Mouse (Mus musculus) embryonic facial prominence, embryonic 10.5 days (tissue): ENCODE data around the gene Kbtbd12. TPM values are rescaled to one million over a fixed set of nuclear protein-coding genes. Genes with fewer than 3 reads are reported as not detected.

Experiments used
- DNase-seq: peaks from one replicate; pipeline ENCODE4 v3.0.0-alpha.2; 2017; ENCODE audit warnings: low spot score
- H3K27ac ChIP-seq: fragments of 300-500 bp; sonication (generic); replicated peaks from 2 replicates; pipeline ENCODE4 v1.5.1; 2016; ENCODE audit warnings: mild to moderate bottlenecking
- H3K27me3 ChIP-seq: fragments of 300-500 bp; sonication (generic); replicated peaks from 2 replicates; pipeline ENCODE4 v1.6.1; 2016; ENCODE audit warnings: low read depth, mild to moderate bottlenecking; ENCODE audit not compliant: poor library complexity, severe bottlenecking
- H3K36me3 ChIP-seq: fragments of 300-500 bp; sonication (generic); replicated peaks from 2 replicates; pipeline ENCODE4 v1.6.1; 2016; ENCODE audit warnings: mild to moderate bottlenecking, moderate library complexity
- H3K4me1 ChIP-seq: fragments of 300-500 bp; sonication (generic); 2 replicates; pipeline ENCODE4 v1.6.1; 2016
- H3K4me3 ChIP-seq: fragments of 300-500 bp; sonication (generic); 2 replicates; pipeline ENCODE4 v1.5.1; 2016; ENCODE audit warnings: mild to moderate bottlenecking, moderate library complexity
- H3K9me3 ChIP-seq: fragments of 300-500 bp; sonication (generic); 2 replicates; pipeline ENCODE4 v1.6.1; 2016; ENCODE audit warnings: mild to moderate bottlenecking
- WGBS: fragments of 180-500 bp; shearing (Covaris S2); methylation state at CpG from one replicate; pipeline ENCODE4 v1.1.7; 2016; 5-methylcytosine and 5-hydroxymethylcytosine counted together
- polyA plus RNA-seq: library from polyadenylated mRNA; unstranded; fragments of >200 nt; fragmentation: Nextera tagmentation; extraction: Ambion mirVana; gene quantifications from 2 replicates; pipeline ENCODE4 v1.2.1, GENCODE M21; 2016

The Kbtbd12 gene
- polyA plus RNA-seq, 1 experiment from 2014 or later, result 0.24 TPM

DNA sequence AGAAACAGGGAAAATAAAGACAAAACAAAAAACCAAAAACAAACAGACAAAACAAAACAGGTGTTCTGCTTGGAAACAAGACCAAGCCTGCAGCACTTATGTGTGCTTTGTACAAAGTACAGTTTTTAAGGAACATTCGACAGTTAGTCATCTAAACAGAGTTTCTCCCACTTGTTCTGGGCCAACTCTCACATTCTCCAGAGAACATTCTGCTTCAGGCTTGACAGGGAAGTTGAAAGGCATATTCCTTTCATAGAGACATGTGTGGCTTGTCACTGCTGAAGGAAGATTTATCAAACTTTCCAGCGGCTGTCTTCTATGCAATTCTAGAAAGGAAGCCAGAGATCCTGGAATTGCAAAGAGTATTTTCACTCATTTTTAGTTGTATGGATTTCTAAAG, 22.4 kb downstream of the Kbtbd12 start:
- H3K9me3 ChIP-seq, result no peaks in the 10 kb centered on the region
- no peak overlapping the region for H3K4me3 ChIP-seq
- H3K36me3 ChIP-seq, result no peaks in the 10 kb centered on the region
- no peaks in the 10 kb centered on the region for H3K27me3 ChIP-seq
- WGBS, result 81% methylated on average over 2 of the region's 2 CpGs
- DNase-seq, result no peak
- H3K4me1 ChIP-seq, result no peaks in the 10 kb centered on the region
- H3K27ac ChIP-seq, result no peak overlapping the region

GRCm38 (mm10) chr6:88606417-88606816, 31.3 kb downstream of the Kbtbd12 start:
- DNase-seq, result no peak
- no peaks in the 10 kb centered on the region for H3K4me1 ChIP-seq
- WGBS, result 82% methylated on average over 2 of the region's 2 CpGs
- no peak overlapping the region for H3K27ac ChIP-seq
- no peaks in the 10 kb centered on the region for H3K36me3 ChIP-seq
- no peaks in the 10 kb centered on the region for H3K9me3 ChIP-seq
- peaks cover 5% of the 10 kb centered on the region; the same call in 1 of the 2 replicates for H3K27me3 ChIP-seq
- H3K4me3 ChIP-seq, result no peak overlapping the region

- Histone ChIP-seq H3K36me3 (no peaks in the 10 kb centered on the region), H3K4me1 (no peaks in the 10 kb centered on the region), H3K27me3 (peaks cover 5% of the 10 kb centered on the region; the same call in 1 of the 2 replicates), H3K27ac (no peak overlapping the region), H3K4me3 (no peak overlapping the region), H3K9me3 (no peaks in the 10 kb centered on the region)
- 86% methylated on average over 2 of the region's 2 CpGs for WGBS
- no peak for DNase-seq
Measured at GRCm38 (mm10) chr6:88605715-88606114, 32.0 kb downstream of the Kbtbd12 start.

DNA sequence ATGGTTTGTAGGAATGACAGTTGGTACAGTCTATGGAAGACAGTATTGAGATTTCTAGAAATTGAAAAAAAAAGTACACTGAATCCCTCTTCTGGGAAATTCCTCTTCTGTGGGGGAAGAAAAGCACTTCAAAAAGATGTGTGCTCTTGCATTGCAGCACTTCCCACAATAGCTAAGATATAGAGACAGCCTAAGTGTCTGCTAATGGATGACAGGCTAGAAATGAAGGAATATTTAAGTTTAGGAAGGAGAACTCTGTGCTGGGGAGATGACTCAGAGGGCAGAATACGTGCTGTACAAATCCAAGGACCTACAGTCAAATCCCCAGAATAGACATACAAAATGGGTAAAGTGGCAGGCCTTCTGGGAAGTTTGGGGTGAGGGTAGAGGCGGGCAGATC, 32.5 kb downstream of the Kbtbd12 start:
- Histone ChIP-seq H3K27me3 (peaks cover 5% of the 10 kb centered on the region; the same call in 1 of the 2 replicates), H3K4me3 (no peak overlapping the region), H3K9me3 (no peaks in the 10 kb centered on the region), H3K36me3 (no peaks in the 10 kb centered on the region), H3K4me1 (no peaks in the 10 kb centered on the region), H3K27ac (no peak overlapping the region)
- WGBS, result 70% methylated on average over 2 of the region's 2 CpGs
- DNase-seq, result no peak

- Histone ChIP-seq H3K4me3 (no peak overlapping the region), H3K36me3 (no peaks in the 10 kb centered on the region), H3K9me3 (peaks cover 9% of the 10 kb centered on the region; the same call in 1 of the 2 replicates), H3K27me3 (no peaks in the 10 kb centered on the region; the same call in 1 of the 2 replicates), H3K4me1 (peaks cover 6% of the 10 kb centered on the region; the same call in 1 of the 2 replicates), H3K27ac (no peak overlapping the region)
- WGBS, result 52% methylated on average over 2 of the region's 2 CpGs
- DNase-seq, result no peak
Measured at GRCm38 (mm10) chr6:88596108-88596507, 41.6 kb downstream of the Kbtbd12 start.

DNA sequence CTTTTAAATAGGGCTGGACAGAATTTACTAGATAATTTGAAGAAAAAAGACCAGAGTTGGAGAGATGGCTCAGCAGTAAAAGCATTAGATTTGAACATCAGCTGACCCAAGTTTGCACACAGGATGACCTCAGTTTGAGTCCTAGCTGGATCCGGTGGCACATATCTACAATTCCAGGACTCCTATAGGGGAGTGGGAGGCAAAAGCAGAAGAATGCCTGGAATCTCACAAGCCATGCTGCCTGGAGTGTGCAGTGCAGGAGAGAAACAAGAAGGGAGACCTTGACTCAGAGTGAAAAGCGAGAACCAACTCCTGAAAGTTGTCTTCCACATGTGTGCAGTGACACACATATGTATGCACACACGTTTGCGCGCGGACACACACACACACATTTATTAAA, 45.4 kb downstream of the Kbtbd12 start:
- Histone ChIP-seq H3K27me3 (no peaks in the 10 kb centered on the region; the same call in 1 of the 2 replicates), H3K4me3 (no peak overlapping the region), H3K36me3 (no peaks in the 10 kb centered on the region), H3K9me3 (peaks cover 4% of the 10 kb centered on the region; the same call in 1 of the 2 replicates), H3K4me1 (peaks cover 10% of the 10 kb centered on the region; the same call in 1 of the 2 replicates), H3K27ac (no peak overlapping the region)
- no peak for DNase-seq
- WGBS, result 86% methylated on average over 6 of the region's 6 CpGs

DNA sequence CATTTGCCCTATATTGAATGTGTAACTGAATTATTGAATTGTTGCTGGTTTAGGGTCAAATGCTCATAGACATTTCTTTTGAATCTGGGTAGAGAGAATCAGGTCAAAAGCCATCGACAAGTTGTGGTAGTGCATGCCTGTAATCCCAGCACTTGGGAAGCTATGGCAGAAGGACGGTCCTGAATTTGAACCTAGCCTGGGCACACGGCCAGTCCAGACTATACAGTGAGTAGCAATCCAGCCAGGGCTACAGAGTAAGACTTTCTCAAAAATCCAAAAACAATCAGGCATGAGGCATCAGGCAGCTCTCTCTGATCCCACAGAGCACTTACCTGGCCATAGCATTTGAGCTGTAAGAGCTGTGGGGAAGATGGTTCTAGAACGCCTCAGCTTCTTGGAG, 47.5 kb downstream of the Kbtbd12 start:
- WGBS, result 89% methylated on average over 4 of the region's 4 CpGs
- no peaks in the 10 kb centered on the region; the same call in 1 of the 2 replicates for H3K27me3 ChIP-seq

DNA sequence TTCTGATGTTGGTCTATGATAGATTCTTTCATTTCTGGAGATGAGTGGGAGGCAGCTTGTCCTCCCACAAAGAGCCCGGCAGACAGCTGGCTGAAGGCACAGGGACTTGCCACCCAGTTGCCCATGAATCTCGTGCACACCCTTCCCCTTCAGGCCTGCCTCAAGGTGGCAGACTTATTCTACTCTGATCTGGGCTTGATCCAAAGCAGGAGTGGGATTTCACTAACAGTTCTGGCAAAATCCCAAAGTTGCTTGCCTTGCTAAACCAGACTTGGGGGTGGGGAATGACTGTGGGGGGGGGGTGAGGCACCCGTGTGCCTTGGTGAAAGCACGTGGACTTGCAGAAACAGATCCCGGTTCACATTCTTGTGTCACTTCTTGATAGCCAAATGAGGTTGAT, 48.2 kb downstream of the Kbtbd12 start:
- 33% methylated on average over 5 of the region's 5 CpGs for WGBS
- Histone ChIP-seq H3K4me1 (peaks cover 10% of the 10 kb centered on the region; the same call in 1 of the 2 replicates), H3K9me3 (no peaks in the 10 kb centered on the region), H3K27me3 (no peaks in the 10 kb centered on the region; the same call in 1 of the 2 replicates), H3K36me3 (no peaks in the 10 kb centered on the region), H3K27ac (no peak overlapping the region), H3K4me3 (no peak overlapping the region)
- peak; percentile 44 for DNase-seq

More for the DNA sequence above, 47.5 kb downstream of the Kbtbd12 start:
- H3K4me1 ChIP-seq, result peaks cover 10% of the 10 kb centered on the region; the same call in 1 of the 2 replicates
- no peak overlapping the region for H3K4me3 ChIP-seq
- H3K9me3 ChIP-seq, result no peaks in the 10 kb centered on the region
- no peak for DNase-seq
- H3K36me3 ChIP-seq, result no peaks in the 10 kb centered on the region
- H3K27ac ChIP-seq, result no peak overlapping the region

DNA sequence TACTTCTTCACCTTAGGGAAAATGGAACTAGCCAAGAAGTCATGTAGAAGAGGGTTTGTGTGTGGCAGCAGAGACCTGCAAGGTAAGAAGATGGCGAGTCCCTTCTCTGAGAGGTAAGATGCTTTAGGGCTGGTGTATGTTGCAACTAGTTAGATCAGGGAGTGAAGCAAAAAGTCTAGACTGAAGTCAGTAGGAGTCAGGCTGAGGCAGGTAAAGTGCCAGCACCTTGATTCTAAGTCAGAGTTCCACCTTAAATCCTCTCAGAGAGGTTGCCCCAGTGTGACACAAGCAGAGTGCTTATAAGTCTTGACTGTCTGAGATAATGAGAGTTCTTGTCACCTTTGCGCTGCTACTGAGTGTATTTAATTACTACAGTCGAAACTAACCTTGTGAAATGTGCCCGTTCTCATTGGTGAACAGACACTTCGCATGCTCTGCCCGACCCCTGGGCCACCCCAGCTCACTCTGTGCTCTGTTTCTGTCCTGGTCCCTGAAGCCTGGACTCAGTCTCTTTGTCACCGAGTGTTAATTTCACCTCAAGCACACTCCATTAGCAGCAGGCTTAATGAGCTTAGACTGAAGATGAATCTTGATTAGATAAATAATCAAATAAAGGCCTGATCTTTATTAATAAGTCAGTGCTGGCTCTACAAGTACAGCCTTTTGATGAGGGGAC, 49.0 kb downstream of the Kbtbd12 start:
- Histone ChIP-seq H3K9me3 (no peaks in the 10 kb centered on the region), H3K4me3 (no peak overlapping the region), H3K4me1 (0 out of 2 replicates have a peak, but pooled peaks cover 3% of the 10 kb centered on the region), H3K36me3 (no peaks in the 10 kb centered on the region), H3K27ac (no peak overlapping the region), H3K27me3 (no peaks in the 10 kb centered on the region; the same call in 1 of the 2 replicates)
- WGBS, result 83% methylated on average over 7 of the region's 7 CpGs
- DNase-seq, result no peak

DNA sequence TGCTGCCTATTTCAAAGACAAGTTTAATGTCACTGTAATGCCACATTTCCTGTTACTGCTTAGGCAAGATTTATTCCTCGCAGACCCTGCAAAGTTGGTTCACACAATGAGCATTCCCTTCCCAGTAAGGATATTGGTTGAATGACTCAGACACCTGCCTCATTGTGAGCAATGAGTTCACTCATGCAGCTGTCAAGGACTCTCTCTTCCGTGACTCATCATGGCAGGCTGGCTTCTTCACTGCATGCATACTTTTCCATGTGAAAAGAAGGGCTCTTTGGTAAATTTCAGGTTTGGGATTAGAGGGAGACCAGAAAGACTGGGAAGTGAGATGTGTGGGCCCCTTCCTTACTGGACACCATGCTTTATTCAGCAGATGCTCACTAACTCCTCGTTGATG, 50.7 kb downstream of the Kbtbd12 start:
- Histone ChIP-seq H3K27me3 (no peaks in the 10 kb centered on the region; the same call in 1 of the 2 replicates), H3K4me3 (no peak overlapping the region), H3K36me3 (no peaks in the 10 kb centered on the region), H3K4me1 (0 out of 2 replicates have a peak, but pooled peaks cover 3% of the 10 kb centered on the region), H3K9me3 (no peaks in the 10 kb centered on the region), H3K27ac (no peak overlapping the region)
- 82% methylated on average over 3 of the region's 3 CpGs for WGBS
- DNase-seq, result no peak

GRCm38 (mm10) chr6:88583950-88584349, 53.8 kb downstream of the Kbtbd12 start:
- Histone ChIP-seq H3K27me3 (no peaks in the 10 kb centered on the region), H3K27ac (no peak overlapping the region), H3K36me3 (no peaks in the 10 kb centered on the region), H3K4me1 (no peaks in the 10 kb centered on the region), H3K4me3 (no peak overlapping the region), H3K9me3 (no peaks in the 10 kb centered on the region)
- no peak for DNase-seq
- 86% methylated on average over 4 of the region's 4 CpGs for WGBS

- Histone ChIP-seq H3K27ac (no peak overlapping the region), H3K4me1 (no peaks in the 10 kb centered on the region), H3K9me3 (no peaks in the 10 kb centered on the region), H3K27me3 (no peaks in the 10 kb centered on the region), H3K36me3 (no peaks in the 10 kb centered on the region), H3K4me3 (no peak overlapping the region)
- DNase-seq, result no peak
- WGBS, result 88% methylated on average over 11 of the region's 11 CpGs
Measured at GRCm38 (mm10) chr6:88576495-88576894, 61.3 kb downstream of the Kbtbd12 start.

DNA sequence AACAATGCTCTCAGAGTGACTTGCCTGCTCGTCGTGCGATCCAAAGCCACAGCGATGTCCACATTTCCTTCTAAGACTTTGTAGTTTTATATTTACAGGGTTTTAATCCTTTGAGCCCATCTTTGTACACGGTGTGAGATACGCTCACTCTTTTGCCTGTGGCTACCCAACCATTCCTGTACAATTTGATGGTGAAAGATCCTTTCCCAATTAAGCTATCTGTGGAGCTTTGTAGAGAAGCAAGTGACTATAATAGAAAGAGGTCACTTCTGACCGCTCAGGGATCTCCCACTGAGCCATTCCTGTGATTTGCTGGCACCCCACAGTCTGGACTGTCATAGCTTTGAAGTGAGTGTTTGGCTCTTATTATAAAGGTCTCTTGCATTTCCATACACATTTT, 71.1 kb downstream of the Kbtbd12 start:
- no peak for DNase-seq
- peak overlapping the region; percentile 40 for H3K4me3 ChIP-seq
- H3K27ac ChIP-seq, result no peak overlapping the region
- peaks cover 9% of the 10 kb centered on the region; the same call in 1 of the 2 replicates for H3K4me1 ChIP-seq
- WGBS, result 5% methylated on average over 7 of the region's 7 CpGs
- no peaks in the 10 kb centered on the region for H3K9me3 ChIP-seq
- no peaks in the 10 kb centered on the region for H3K36me3 ChIP-seq
- H3K27me3 ChIP-seq, result peaks cover 34% of the 10 kb centered on the region
